Mouse (Mus musculus) frontal cortex, adult (tissue): ENCODE results near the gene Pum2.
A peak's percentile ranks its signal among the peaks of the same experiment; 100 is the strongest.

ENCODE experiments used
- ATAC-seq: cut with Nextera tagmentation; 2 replicates; pipeline ENCODE4 v1.9.2; 2017; ENCODE audit warnings: mild to moderate bottlenecking, moderate library complexity, mixed read lengths; ENCODE audit not compliant: low TSS enrichment

The Pum2 gene

GRCm38 (mm10) chr12:8761058-8761457, 87.1 kb downstream of the Pum2 start:
- ATAC-seq: no peak

- no peak for ATAC-seq
Observed at GRCm38 (mm10) chr12:8762667-8763066, 88.7 kb downstream of the Pum2 start.

- ATAC-seq: no peak
Observed at GRCm38 (mm10) chr12:8764221-8764930, 90.4 kb downstream of the Pum2 start.

- ATAC-seq: peak; percentile 66
Observed at GRCm38 (mm10) chr12:8770946-8771843, 97.3 kb downstream of the Pum2 start, which contains the start of gene Sdc1. Sdc1 (plus strand) TSS chr12:8771323.

- ATAC-seq: peak; percentile 42
Observed at GRCm38 (mm10) chr12:8771844-8772380, 98.0 kb downstream of the Pum2 start.

- ATAC-seq: no peak
Observed at GRCm38 (mm10) chr12:8772451-8773143, 98.7 kb downstream of the Pum2 start.

- ATAC-seq: no peak
Observed at GRCm38 (mm10) chr12:8773336-8773735, 99.4 kb downstream of the Pum2 start.

- no peak for ATAC-seq
Observed at GRCm38 (mm10) chr12:8774183-8774582, 100.2 kb downstream of the Pum2 start.

GRCm38 (mm10) chr12:8776206-8776605, 102.3 kb downstream of the Pum2 start:
- no peak for ATAC-seq

- no peak for ATAC-seq
Observed at GRCm38 (mm10) chr12:8776741-8777140, 102.8 kb downstream of the Pum2 start.

- no peak for ATAC-seq
Observed at GRCm38 (mm10) chr12:8778106-8778505, 104.2 kb downstream of the Pum2 start.

- no peak for ATAC-seq
Observed at GRCm38 (mm10) chr12:8779851-8780250, 105.9 kb downstream of the Pum2 start.

GRCm38 (mm10) chr12:8781121-8781520, 107.2 kb downstream of the Pum2 start:
- no peak for ATAC-seq

- no peak for ATAC-seq
Observed at GRCm38 (mm10) chr12:8781681-8782378, 107.9 kb downstream of the Pum2 start.

GRCm38 (mm10) chr12:8782565-8782964, 108.6 kb downstream of the Pum2 start:
- ATAC-seq: no peak

GRCm38 (mm10) chr12:8784189-8784588, 110.3 kb downstream of the Pum2 start:
- ATAC-seq: no peak

GRCm38 (mm10) chr12:8786476-8786875, 112.5 kb downstream of the Pum2 start:
- no peak for ATAC-seq

GRCm38 (mm10) chr12:8786984-8787730, 113.2 kb downstream of the Pum2 start:
- no peak for ATAC-seq

GRCm38 (mm10) chr12:8788469-8788868, 114.5 kb downstream of the Pum2 start:
- ATAC-seq: no peak

GRCm38 (mm10) chr12:8790615-8791014, 116.7 kb downstream of the Pum2 start:
- no peak for ATAC-seq
